Mouse (Mus musculus): Measurements from ENCODE around the gene Urod.
A peak's percentile ranks its signal among the peaks of the same experiment; 100 is the strongest.

Urod gene

GRCm38 (mm10) chr4:116993672-116994621, at the start of gene Urod:
TSS of gene Urod (minus strand) at chr4:116994413.
- peak; percentile 60 for DNase-seq (ENCODE audit: low spot score)

GRCm38 (mm10) chr4:117041283-117041721, 47.1 kb upstream of the Urod start:
- no peak for DNase-seq (ENCODE audit: low spot score)

GRCm38 (mm10) chr4:117040791-117041190, 46.6 kb upstream of the Urod start:
- no peak for DNase-seq (ENCODE audit: low spot score)

GRCm38 (mm10) chr4:117039925-117040687, 45.9 kb upstream of the Urod start:
- no peak for DNase-seq (ENCODE audit: low spot score)

GRCm38 (mm10) chr4:117031105-117031504, 36.9 kb upstream of the Urod start:
- no peak for DNase-seq (ENCODE audit: low spot score)

GRCm38 (mm10) chr4:117023469-117023868, 29.3 kb upstream of the Urod start:
- DNase-seq (ENCODE audit: low spot score), result no peak

- peak; percentile 55 for DNase-seq (ENCODE audit: low spot score)
Measured at GRCm38 (mm10) chr4:117019206-117020134, 25.3 kb upstream of the Urod start, which contains the start of gene Eif2b3. TSS of gene Eif2b3 (plus strand) at chr4:117019402.

- DNase-seq (ENCODE audit: low spot score), result no peak
Measured at GRCm38 (mm10) chr4:117018327-117018726, 24.1 kb upstream of the Urod start.

GRCm38 (mm10) chr4:117017738-117018137, 23.5 kb upstream of the Urod start:
- no peak for DNase-seq (ENCODE audit: low spot score)

- no peak for DNase-seq (ENCODE audit: low spot score)
Measured at GRCm38 (mm10) chr4:117014901-117015415, 20.7 kb upstream of the Urod start.

GRCm38 (mm10) chr4:117013596-117013995, 19.4 kb upstream of the Urod start:
- no peak for DNase-seq (ENCODE audit: low spot score)

GRCm38 (mm10) chr4:117010231-117010630, 16.0 kb upstream of the Urod start:
- no peak for DNase-seq (ENCODE audit: low spot score)

- DNase-seq (ENCODE audit: low spot score), result no peak
Measured at GRCm38 (mm10) chr4:117007058-117007457, 12.8 kb upstream of the Urod start.

- DNase-seq (ENCODE audit: low spot score), result no peak
Measured at GRCm38 (mm10) chr4:117005611-117006400, 11.6 kb upstream of the Urod start.

GRCm38 (mm10) chr4:117004649-117005048, 10.4 kb upstream of the Urod start:
- no peak for DNase-seq (ENCODE audit: low spot score)

- no peak for DNase-seq (ENCODE audit: low spot score)
Measured at GRCm38 (mm10) chr4:117002543-117003521, 8.6 kb upstream of the Urod start.

GRCm38 (mm10) chr4:117001957-117002356, 7.7 kb upstream of the Urod start:
- DNase-seq (ENCODE audit: low spot score), result no peak

- DNase-seq (ENCODE audit: low spot score), result no peak
Measured at GRCm38 (mm10) chr4:116999513-117000154, 5.4 kb upstream of the Urod start.

GRCm38 (mm10) chr4:116995798-116996135, 1.6 kb upstream of the Urod start:
- DNase-seq (ENCODE audit: low spot score), result no peak
